Mouse (Mus musculus) limb, embryonic 14.5 days (tissue): ENCODE measurements at regions not wholly inside any gene's neighbourhood (a gene's known extent, or its start where the extent isn't known, plus 50 kb on each side); places are given as distances from the start of the nearest gene placed in this dataset.

Experiments used
- ATAC-seq: fragments of 200-750 bp; cut with Nextera tagmentation; 2 replicates; pipeline ENCODE4 v1.8.0; 2017; ENCODE audit warnings: low read depth, moderate number of reproducible peaks, moderate TSS enrichment; ENCODE audit not compliant: low FRiP score
- DNase-seq: peaks from one replicate; pipeline ENCODE4 v3.0.0-alpha.2; 2015; ENCODE audit warnings: low spot score
- H3K27ac ChIP-seq: fragments of 300-500 bp; sonication (generic); replicated peaks from 2 replicates; pipeline ENCODE4 v1.5.1; 2014; ENCODE audit warnings: low read depth, mild to moderate bottlenecking, low read length, moderate library complexity, mixed read lengths
- H3K27me3 ChIP-seq: fragments of 300-500 bp; sonication (generic); 2 replicates; pipeline ENCODE4 v1.6.1; 2014; ENCODE audit warnings: low read length, mixed read lengths; ENCODE audit not compliant: control insufficient read depth, insufficient read depth
- H3K36me3 ChIP-seq: fragments of 300-500 bp; sonication (generic); 2 replicates; pipeline ENCODE4 v1.6.1; 2014; ENCODE audit warnings: mild to moderate bottlenecking, low read length, moderate library complexity, mixed read lengths; ENCODE audit not compliant: control insufficient read depth, insufficient read depth
- H3K4me1 ChIP-seq: fragments of 300-500 bp; sonication (generic); 2 replicates; pipeline ENCODE4 v1.6.1; 2014; ENCODE audit warnings: antibody characterized with exemption, low read length, mixed read lengths; ENCODE audit not compliant: control insufficient read depth, insufficient read depth
- H3K4me2 ChIP-seq: fragments of 300-500 bp; sonication (generic); replicated peaks from 2 replicates; pipeline ENCODE4 v1.6.1; 2014; ENCODE audit warnings: low read depth, mild to moderate bottlenecking, low read length, moderate library complexity; ENCODE audit not compliant: severe bottlenecking
- H3K4me3 ChIP-seq: fragments of 300-500 bp; sonication (generic); replicated peaks from 2 replicates; pipeline ENCODE4 v1.5.1; 2014; ENCODE audit warnings: low read length
- H3K9ac ChIP-seq: fragments of 300-500 bp; sonication (generic); 2 replicates; pipeline ENCODE4 v1.6.1; 2014; ENCODE audit warnings: mild to moderate bottlenecking, low read depth, low read length, moderate library complexity; ENCODE audit not compliant: severe bottlenecking
- H3K9me3 ChIP-seq: fragments of 300-500 bp; sonication (generic); 2 replicates; pipeline ENCODE4 v1.6.1; 2016; ENCODE audit warnings: low read length; ENCODE audit not compliant: control insufficient read depth
- POLR2A ChIP-seq: fragments of 200-500 bp; IDR thresholded peaks from 2 replicates; pipeline ENCODE4 v1.8.0; 2012; ENCODE audit warnings: inconsistent platforms, mild to moderate bottlenecking, moderate library complexity, borderline replicate concordance; ENCODE audit not compliant: insufficient read depth, insufficient read length; ENCODE audit errors: extremely low read depth
- WGBS: fragments of 180-500 bp; shearing (Covaris S2); extraction: QIAGEN DNeasy Blood & Tissue Kit; methylation state at CpG from one replicate; pipeline ENCODE4 v1.1.7; 2014; 5-methylcytosine and 5-hydroxymethylcytosine counted together

- no peaks in the 10 kb centered on the region for H3K4me1 ChIP-seq
- DNase-seq (no peak), ATAC-seq (no peak)
- H3K36me3 ChIP-seq = no peaks in the 10 kb centered on the region
- no peak for TF ChIP-seq POLR2A
- 66% methylated on average over 5 of the region's 5 CpGs for WGBS
- no peaks in the 10 kb centered on the region for H3K27me3 ChIP-seq
- H3K27ac ChIP-seq = no peak overlapping the region
- H3K9me3 ChIP-seq = no peaks in the 10 kb centered on the region
- no peak overlapping the region for H3K9ac ChIP-seq
- no peak overlapping the region for H3K4me2 ChIP-seq
- H3K4me3 ChIP-seq = no peak overlapping the region
Observed at GRCm38 (mm10) chr12:39761946-39762345, 275.9 kb downstream of the Arl4a start.

- peak; percentile 9; the same call in 1 of the 2 replicates for ATAC-seq
- no peaks in the 10 kb centered on the region for H3K4me1 ChIP-seq
- WGBS = 65% methylated on average over 1 of the region's 1 CpGs
Observed at GRCm38 (mm10) chr12:39761326-39761725, 276.5 kb downstream of the Arl4a start.

GRCm38 (mm10) chr12:39757975-39758374 lies 279.9 kb downstream of the Arl4a start:
- no peaks in the 10 kb centered on the region for H3K4me1 ChIP-seq
- H3K9me3 ChIP-seq = no peaks in the 10 kb centered on the region
- no peak overlapping the region for H3K27ac ChIP-seq
- H3K36me3 ChIP-seq = no peaks in the 10 kb centered on the region
- no peaks in the 10 kb centered on the region for H3K27me3 ChIP-seq
- ATAC-seq (no peak), DNase-seq (no peak)
- TF ChIP-seq POLR2A = no peak
- H3K9ac ChIP-seq = no peak overlapping the region
- H3K4me3 ChIP-seq = no peak overlapping the region
- no peak overlapping the region for H3K4me2 ChIP-seq

More at GRCm38 (mm10) chr12:39761326-39761725, 276.5 kb downstream of the Arl4a start:
- no peaks in the 10 kb centered on the region for H3K9me3 ChIP-seq
- no peaks in the 10 kb centered on the region for H3K36me3 ChIP-seq
- DNase-seq = no peak
- H3K4me3 ChIP-seq = no peak overlapping the region
- no peak for TF ChIP-seq POLR2A
- no peak overlapping the region for H3K4me2 ChIP-seq
- no peaks in the 10 kb centered on the region for H3K27me3 ChIP-seq
- H3K27ac ChIP-seq = no peak overlapping the region
- H3K9ac ChIP-seq = no peak overlapping the region

- no peak for TF ChIP-seq POLR2A
Observed at GRCm38 (mm10) chr12:39751850-39752249, 286.0 kb downstream of the Arl4a start.

GRCm38 (mm10) chr12:39742156-39743063 lies 295.4 kb downstream of the Arl4a start:
- no peak overlapping the region for H3K27ac ChIP-seq
- DNase-seq = no peak
- no peaks in the 10 kb centered on the region for H3K27me3 ChIP-seq

More at GRCm38 (mm10) chr12:39751850-39752249, 286.0 kb downstream of the Arl4a start:
- Histone ChIP-seq H3K9ac (no peak overlapping the region), H3K27ac (no peak overlapping the region), H3K27me3 (no peaks in the 10 kb centered on the region), H3K4me2 (no peak overlapping the region), H3K4me3 (no peak overlapping the region), H3K4me1 (no peaks in the 10 kb centered on the region), H3K9me3 (no peaks in the 10 kb centered on the region), H3K36me3 (no peaks in the 10 kb centered on the region)
- ATAC-seq = no peak
- DNase-seq = no peak
- WGBS = 87% methylated on average over 5 of the region's 5 CpGs

More at GRCm38 (mm10) chr12:39742156-39743063, 295.4 kb downstream of the Arl4a start:
- WGBS = 65% methylated on average over 11 of the region's 11 CpGs
- H3K4me3 ChIP-seq = no peak overlapping the region
- no peaks in the 10 kb centered on the region for H3K4me1 ChIP-seq
- TF ChIP-seq POLR2A = no peak
- H3K9ac ChIP-seq = no peak overlapping the region
- ATAC-seq = no peak
- no peak overlapping the region for H3K4me2 ChIP-seq
- H3K9me3 ChIP-seq = no peaks in the 10 kb centered on the region
- no peaks in the 10 kb centered on the region for H3K36me3 ChIP-seq
